Mouse (Mus musculus) gastrocnemius, adult 2 months (tissue): ENCODE measurements around the gene Chrna4. TPM values are rescaled to one million over a fixed set of nuclear protein-coding genes. Genes with fewer than 3 reads are reported as not detected.

Experiments
- DNase-seq: peaks from one replicate; pipeline ENCODE4 v3.0.0; 2022
- H3K27ac ChIP-seq: fragments of 200-600 bp; 2 replicates; pipeline ENCODE4 v1.8.1; 2022; ENCODE audit warnings: mild to moderate bottlenecking
- H3K4me3 ChIP-seq: fragments of 200-600 bp; 2 replicates; pipeline ENCODE4 v1.8.1; 2022; ENCODE audit warnings: mild to moderate bottlenecking, moderate library complexity
- CTCF ChIP-seq: fragments of 200-600 bp; IDR thresholded peaks from 2 replicates; pipeline ENCODE4 v1.8.1; 2022; ENCODE audit warnings: antibody characterized with exemption, mild to moderate bottlenecking, moderate library complexity
- intact Hi-C: fragments of 180-260 bp; cut with DNase I; formaldehyde crosslinking; loops from one replicate; pipeline ENCODE4 v1.15.1; 2025
- total RNA-seq, 2 experiments: library from RNA; stranded (reverse); gene quantifications; 2 replicates each; pipeline ENCODE4 v1.2.3; 2021

The Chrna4 gene
- total RNA-seq, 2 experiments from 2014 or later, result not detected

DNA sequence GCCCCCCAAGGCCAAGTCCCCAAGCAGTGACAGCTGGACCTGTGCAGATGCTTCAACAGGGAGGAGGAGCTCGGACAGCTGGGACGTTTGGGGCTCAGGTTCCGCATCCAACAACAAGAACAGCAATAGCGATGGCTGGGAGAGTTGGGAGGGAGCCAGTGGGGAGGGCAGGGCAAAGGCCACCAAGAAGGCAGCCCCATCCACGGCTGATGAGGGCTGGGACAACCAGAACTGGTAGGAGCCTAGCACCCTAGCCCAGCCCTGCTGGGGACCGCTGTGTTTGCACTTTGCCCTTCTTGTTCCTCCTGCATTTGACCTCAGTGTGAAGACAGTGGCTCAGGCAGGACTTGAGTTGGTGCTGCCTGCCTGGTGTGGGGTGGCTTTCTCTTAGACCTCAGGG, 62.2 kb downstream of the Chrna4 start:
- DNase-seq, result no peak
- no peak overlapping the region for H3K27ac ChIP-seq
- no peak for TF ChIP-seq CTCF
- intact Hi-C loops, result no loop called here
- H3K4me3 ChIP-seq, result no peak overlapping the region

Other genes with a start within 250 kb of the Chrna4 start
- gene Ythdf1, start 122.6 kb downstream of the Chrna4 start, total RNA-seq, result 10 to 100 TPM; 41.9 to 42.1 TPM
- not detected for gene Birc7, start 114.5 kb downstream of the Chrna4 start, total RNA-seq
- under 1 TPM in 1 of 2 experiments, not detected in 1; 0.78 TPM for gene Nkain4, start 88.8 kb downstream of the Chrna4 start, total RNA-seq
- gene Arfgap1, start 76.3 kb downstream of the Chrna4 start, total RNA-seq, result 10 to 100 TPM; 32.5 to 38.5 TPM
- gene Col20a1, start 57.0 kb downstream of the Chrna4 start, total RNA-seq, result 1 to 10 TPM; 1.1 to 2.3 TPM
- gene Kcnq2, start 91.8 kb upstream of the Chrna4 start, total RNA-seq, result not detected
- 1,000 to 10,000 TPM; 2,005 to 2,177 TPM for gene Eef1a2, start 113.5 kb upstream of the Chrna4 start, total RNA-seq
- 10 to 100 TPM; 39.1 to 46.2 TPM for gene Ppdpf, start 143.7 kb upstream of the Chrna4 start, total RNA-seq
- not detected for gene Ptk6, start 159.2 kb upstream of the Chrna4 start, total RNA-seq
- under 1 TPM; 0.17 to 0.28 TPM for gene Srms, start 169.6 kb upstream of the Chrna4 start, total RNA-seq
- not detected for gene Fndc11, start 176.5 kb upstream of the Chrna4 start, total RNA-seq
- 1 to 10 TPM; 2.8 to 4.9 TPM for gene Helz2, start 198.5 kb upstream of the Chrna4 start, total RNA-seq
- gene Gmeb2, start 244.5 kb upstream of the Chrna4 start, total RNA-seq, result 10 to 100 TPM in 1 of 2 experiments, 1 to 10 TPM in 1; 7.3 to 12.0 TPM